Mouse (Mus musculus): Measurements from ENCODE around the gene Cnnm4. TPM values are rescaled to one million over a fixed set of nuclear protein-coding genes. Genes with fewer than 3 reads are reported as not detected.

Cnnm4 gene
- polyA plus RNA-seq, 1 experiment from 2014 or later = 13.4 TPM

GRCm38 (mm10) chr1:36540807-36541206, 69.4 kb downstream of the Cnnm4 start:
- Histone ChIP-seq H3K27me3 (ENCODE audit: insufficient read depth, poor library complexity, severe bottlenecking) (no peaks in the 10 kb centered on the region), H3K36me3 (peaks cover 54% of the 10 kb centered on the region), H3K4me3 (no peak overlapping the region), H3K4me1 (replicated peaks) (peaks cover 16% of the 10 kb centered on the region), H3K27ac (no peak overlapping the region), H3K9me3 (no peaks in the 10 kb centered on the region)
- WGBS = 92% methylated on average over 12 of the region's 12 CpGs
- DNase-seq (ENCODE audit: low spot score) = no peak

DNA sequence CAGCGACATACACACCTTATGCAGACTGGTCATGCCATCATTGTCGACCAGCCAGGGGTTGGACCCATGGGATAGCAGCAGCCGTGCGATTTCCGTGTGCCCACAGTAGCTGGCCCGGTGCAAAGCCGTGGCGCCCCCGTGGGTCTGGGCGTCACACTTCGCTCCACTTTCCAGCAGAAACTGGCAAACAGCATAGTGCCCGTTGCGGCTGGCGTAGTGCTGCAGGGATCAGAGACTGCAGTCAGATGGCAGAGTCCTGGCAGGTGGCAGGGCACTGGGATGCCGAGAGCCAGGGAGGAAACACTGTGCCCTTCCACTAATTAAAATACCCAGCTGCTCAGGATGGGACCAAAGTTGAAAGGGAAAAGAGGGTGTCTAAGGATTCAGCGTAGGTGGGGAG, 70.4 kb downstream of the Cnnm4 start:
- WGBS = 97% methylated on average over 16 of the region's 16 CpGs
- Histone ChIP-seq H3K9me3 (no peaks in the 10 kb centered on the region), H3K36me3 (peaks cover 50% of the 10 kb centered on the region), H3K4me1 (replicated peaks) (peaks cover 24% of the 10 kb centered on the region), H3K4me3 (no peak overlapping the region), H3K27me3 (ENCODE audit: insufficient read depth, poor library complexity, severe bottlenecking) (no peaks in the 10 kb centered on the region), H3K27ac (no peak overlapping the region)
- no peak for DNase-seq (ENCODE audit: low spot score)

- H3K27me3 ChIP-seq (ENCODE audit: insufficient read depth, poor library complexity, severe bottlenecking) = no peaks in the 10 kb centered on the region
- no peak for DNase-seq (ENCODE audit: low spot score)
- H3K9me3 ChIP-seq = no peaks in the 10 kb centered on the region
- H3K4me1 ChIP-seq (replicated peaks) = peaks cover 33% of the 10 kb centered on the region
- H3K27ac ChIP-seq = no peak overlapping the region
- WGBS = 95% methylated on average over 9 of the region's 9 CpGs
- H3K4me3 ChIP-seq = no peak overlapping the region
- H3K36me3 ChIP-seq = peaks cover 52% of the 10 kb centered on the region
Measured at GRCm38 (mm10) chr1:36542925-36543324, 71.5 kb downstream of the Cnnm4 start.

- Histone ChIP-seq H3K4me3 (no peak overlapping the region), H3K9me3 (no peaks in the 10 kb centered on the region), H3K27me3 (ENCODE audit: insufficient read depth, poor library complexity, severe bottlenecking) (no peaks in the 10 kb centered on the region), H3K4me1 (replicated peaks) (peaks cover 49% of the 10 kb centered on the region), H3K36me3 (peaks cover 53% of the 10 kb centered on the region), H3K27ac (no peak overlapping the region)
- WGBS = 86% methylated on average over 2 of the region's 2 CpGs
- no peak for DNase-seq (ENCODE audit: low spot score)
Measured at GRCm38 (mm10) chr1:36545382-36545781, 74.0 kb downstream of the Cnnm4 start.

- Histone ChIP-seq H3K27me3 (ENCODE audit: insufficient read depth, poor library complexity, severe bottlenecking) (no peaks in the 10 kb centered on the region), H3K27ac (no peak overlapping the region), H3K9me3 (no peaks in the 10 kb centered on the region), H3K36me3 (peaks cover 53% of the 10 kb centered on the region), H3K4me1 (replicated peaks) (peaks cover 52% of the 10 kb centered on the region), H3K4me3 (peak overlapping the region; percentile 70)
- DNase-seq (ENCODE audit: low spot score) = no peak
- WGBS = 69% methylated on average over 19 of the region's 19 CpGs
Measured at GRCm38 (mm10) chr1:36545845-36546600, 74.6 kb downstream of the Cnnm4 start.

GRCm38 (mm10) chr1:36546888-36547471, 75.6 kb downstream of the Cnnm4 start, which contains the start of gene Ankrd39:
TSS of gene Ankrd39 (minus strand) at chr1:36547445.
- Histone ChIP-seq H3K4me3 (peak within 1 kb of the TSS; percentile 70), H3K9me3 (no peaks in the 10 kb centered on the region), H3K36me3 (peaks cover 54% of the 10 kb centered on the region), H3K4me1 (replicated peaks) (peaks cover 53% of the 10 kb centered on the region), H3K27me3 (ENCODE audit: insufficient read depth, poor library complexity, severe bottlenecking) (no peaks in the 10 kb centered on the region), H3K27ac (peak within 1 kb of the TSS; percentile 90)
- under 1% methylated on average over 43 of the region's 43 CpGs for WGBS
- DNase-seq (ENCODE audit: low spot score) = peak; percentile 98

DNA sequence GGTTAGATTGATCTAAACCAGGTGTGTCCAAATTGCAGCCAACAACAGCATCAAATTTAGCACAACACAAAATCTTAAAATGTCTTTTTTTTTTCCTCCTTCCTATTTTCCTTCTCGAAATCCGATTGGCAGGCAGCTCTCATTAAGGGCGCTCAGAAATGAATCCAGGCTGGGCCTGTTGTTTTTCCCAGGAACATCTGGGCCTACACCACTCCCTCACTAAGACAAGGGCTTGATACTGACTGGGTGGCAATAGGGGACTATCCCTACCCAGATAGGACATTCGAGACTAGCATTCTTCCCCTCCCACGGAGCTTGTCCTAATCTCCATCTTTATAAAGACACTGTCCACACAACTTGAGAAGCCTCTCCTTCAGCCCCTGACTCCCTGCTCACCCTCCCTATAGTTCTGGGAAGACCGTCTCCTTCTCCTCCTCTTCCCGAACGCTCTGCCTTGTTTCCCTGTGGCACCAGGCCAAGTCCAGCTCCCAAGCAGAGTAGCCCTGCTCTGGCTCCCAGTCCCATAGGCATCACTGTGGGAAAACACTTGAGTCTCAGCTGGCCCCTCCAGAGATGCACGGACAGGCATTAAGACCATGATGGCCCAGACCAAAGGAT, 76.7 kb downstream of the Cnnm4 start:
- Histone ChIP-seq H3K9me3 (no peaks in the 10 kb centered on the region), H3K36me3 (peaks cover 57% of the 10 kb centered on the region), H3K27me3 (ENCODE audit: insufficient read depth, poor library complexity, severe bottlenecking) (no peaks in the 10 kb centered on the region), H3K4me1 (replicated peaks) (peaks cover 53% of the 10 kb centered on the region), H3K4me3 (no peak overlapping the region), H3K27ac (peak overlapping the region; percentile 90)
- WGBS = 51% methylated on average over 9 of the region's 9 CpGs
- DNase-seq (ENCODE audit: low spot score) = no peak

- H3K4me3 ChIP-seq = no peak overlapping the region
- WGBS = 62% methylated on average over 8 of the region's 8 CpGs
- no peaks in the 10 kb centered on the region for H3K27me3 ChIP-seq (ENCODE audit: insufficient read depth, poor library complexity, severe bottlenecking)
- peaks cover 57% of the 10 kb centered on the region for H3K4me1 ChIP-seq (replicated peaks)
- H3K36me3 ChIP-seq = peaks cover 64% of the 10 kb centered on the region
- no peaks in the 10 kb centered on the region for H3K9me3 ChIP-seq
- no peak overlapping the region for H3K27ac ChIP-seq
- no peak for DNase-seq (ENCODE audit: low spot score)
Measured at GRCm38 (mm10) chr1:36548771-36549170, 77.4 kb downstream of the Cnnm4 start.

DNA sequence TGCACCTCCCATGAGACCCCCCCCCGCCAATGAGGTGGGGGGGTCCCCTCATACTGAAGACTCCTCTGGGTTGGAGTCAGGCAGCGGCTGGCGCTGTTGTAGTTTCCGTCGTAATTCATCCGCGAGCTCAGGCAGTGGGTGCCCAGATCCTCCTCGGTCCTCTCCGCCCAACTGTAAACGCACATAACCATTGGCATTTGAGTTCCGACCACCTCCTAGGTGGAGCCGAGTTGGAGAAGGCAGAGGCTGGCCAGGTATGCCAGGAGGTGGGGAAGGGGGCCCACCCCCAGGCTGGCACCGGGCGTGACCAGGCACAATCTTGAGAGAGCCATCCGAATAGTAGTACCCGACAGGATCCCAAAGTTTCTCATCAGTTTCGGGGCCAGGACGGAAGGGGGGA, 78.1 kb downstream of the Cnnm4 start:
- H3K27me3 ChIP-seq (ENCODE audit: insufficient read depth, poor library complexity, severe bottlenecking) = no peaks in the 10 kb centered on the region
- H3K9me3 ChIP-seq = no peaks in the 10 kb centered on the region
- H3K36me3 ChIP-seq = peaks cover 71% of the 10 kb centered on the region
- DNase-seq (ENCODE audit: low spot score) = no peak
- H3K27ac ChIP-seq = no peak overlapping the region
- H3K4me3 ChIP-seq = no peak overlapping the region
- H3K4me1 ChIP-seq (replicated peaks) = peaks cover 65% of the 10 kb centered on the region
- WGBS = 89% methylated on average over 18 of the region's 18 CpGs

- H3K36me3 ChIP-seq = peaks cover 79% of the 10 kb centered on the region
Measured at GRCm38 (mm10) chr1:36550075-36550863, 78.8 kb downstream of the Cnnm4 start.

DNA sequence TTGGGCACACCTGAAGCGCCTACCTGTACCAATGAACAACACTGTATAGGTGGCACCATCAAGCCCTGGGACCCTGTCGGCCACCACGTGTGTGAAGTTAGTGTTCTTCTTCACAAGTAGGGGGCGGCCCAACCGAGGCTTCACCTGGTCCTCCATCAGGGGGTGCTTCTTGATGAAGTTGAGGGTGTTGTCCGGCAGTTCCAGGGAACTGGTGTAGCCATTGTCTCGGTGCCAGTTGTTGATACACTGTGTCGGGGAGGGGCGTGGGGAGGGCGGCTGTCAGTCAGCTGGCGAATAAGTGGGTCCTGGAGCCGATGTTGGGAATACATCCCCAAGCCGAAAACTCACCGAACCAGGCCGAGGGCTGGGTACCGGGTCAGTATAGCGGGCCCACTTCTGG, 80.5 kb downstream of the Cnnm4 start:
- Histone ChIP-seq H3K9me3 (no peaks in the 10 kb centered on the region), H3K27me3 (ENCODE audit: insufficient read depth, poor library complexity, severe bottlenecking) (no peaks in the 10 kb centered on the region), H3K27ac (no peak overlapping the region), H3K4me3 (no peak overlapping the region), H3K36me3 (peaks cover 83% of the 10 kb centered on the region), H3K4me1 (replicated peaks) (peaks cover 65% of the 10 kb centered on the region)
- no peak for DNase-seq (ENCODE audit: low spot score)
- WGBS = 91% methylated on average over 17 of the region's 17 CpGs

More at GRCm38 (mm10) chr1:36550075-36550863, 78.8 kb downstream of the Cnnm4 start:
- H3K4me1 ChIP-seq (replicated peaks) = peaks cover 72% of the 10 kb centered on the region
- 78% methylated on average over 20 of the region's 20 CpGs for WGBS
- H3K4me3 ChIP-seq = no peak overlapping the region
- H3K27me3 ChIP-seq (ENCODE audit: insufficient read depth, poor library complexity, severe bottlenecking) = no peaks in the 10 kb centered on the region
- no peaks in the 10 kb centered on the region for H3K9me3 ChIP-seq
- DNase-seq (ENCODE audit: low spot score) = no peak
- H3K27ac ChIP-seq = no peak overlapping the region

DNA sequence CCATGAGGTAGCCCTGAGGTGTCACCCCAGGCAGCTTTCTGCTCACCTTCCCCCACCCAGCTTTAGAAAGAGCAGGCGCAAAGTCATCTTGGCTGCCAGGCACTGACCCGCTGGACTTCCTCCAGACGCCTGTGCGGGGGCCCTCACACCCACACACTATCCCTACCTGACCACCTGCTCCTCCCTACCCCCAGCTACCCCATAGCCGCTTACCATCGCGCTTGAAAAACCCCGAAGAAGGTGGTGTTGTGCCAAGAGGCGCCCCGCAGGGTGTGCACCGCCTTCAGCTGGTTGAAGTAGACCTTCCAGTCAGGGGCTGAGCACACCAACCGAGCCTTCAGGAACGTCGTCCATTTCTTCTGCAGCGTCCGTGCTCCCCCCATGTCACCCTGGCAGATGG, 81.1 kb downstream of the Cnnm4 start:
- Histone ChIP-seq H3K27me3 (ENCODE audit: insufficient read depth, poor library complexity, severe bottlenecking) (no peaks in the 10 kb centered on the region), H3K36me3 (peaks cover 80% of the 10 kb centered on the region), H3K4me1 (replicated peaks) (peaks cover 59% of the 10 kb centered on the region), H3K27ac (no peak overlapping the region), H3K9me3 (no peaks in the 10 kb centered on the region), H3K4me3 (no peak overlapping the region)
- WGBS = 90% methylated on average over 16 of the region's 16 CpGs
- no peak for DNase-seq (ENCODE audit: low spot score)
